Mouse (Mus musculus) E14TG2a.4 (cell line): ENCODE results near the gene Med11.

Experiments used
- CTCF ChIP-seq: conservative IDR thresholded peaks from 2 replicates; pipeline ENCODE4 v1.5.1; 2014; ENCODE audit warnings: low read length
- NANOG ChIP-seq: IDR thresholded peaks from 2 replicates; pipeline ENCODE4 v1.6.1; 2014; ENCODE audit warnings: borderline replicate concordance, low read length, mixed read lengths
- POU5F1 ChIP-seq: IDR thresholded peaks from 2 replicates; pipeline ENCODE4 v1.6.1; 2014; ENCODE audit warnings: low read length, borderline replicate concordance

- TF ChIP-seq CTCF (no peak), POU5F1 (no peak), NANOG (no peak)
These were observed 1.7 kb downstream of the Med11 start for GRCm38 (mm10) chr11:70453261-70454044.
